Mouse (Mus musculus) forebrain, embryonic 16.5 days (tissue): ENCODE measurements at regions not wholly inside any gene's neighbourhood (a gene's known extent, or its start where the extent isn't known, plus 50 kb on each side); places are given as distances from the start of the nearest gene placed in this dataset.
A peak's percentile ranks its signal among the peaks of the same experiment; 100 is the strongest.
"Not testable (repeated sequence)": the region's sequence is repeated elsewhere in the genome, so short reads cannot be mapped to it uniquely, and the experiment has no call there.

Experiments
- ATAC-seq: fragments of 200-750 bp; cut with Nextera tagmentation; 2 replicates; pipeline ENCODE4 v1.8.0; 2017; ENCODE audit warnings: mild to moderate bottlenecking, moderate library complexity
- H3K27ac ChIP-seq: fragments of 300-500 bp; sonication (generic); 2 replicates; pipeline ENCODE4 v1.5.1; 2014; ENCODE audit warnings: low read length, control low read depth
- H3K27me3 ChIP-seq: fragments of 300-500 bp; sonication (generic); replicated peaks from 2 replicates; pipeline ENCODE4 v1.6.1; 2014; ENCODE audit warnings: low read length; ENCODE audit not compliant: control insufficient read depth, insufficient read depth
- H3K36me3 ChIP-seq: fragments of 300-500 bp; sonication (generic); 2 replicates; pipeline ENCODE4 v1.6.1; 2014; ENCODE audit not compliant: control insufficient read depth, insufficient read depth
- H3K4me1 ChIP-seq: fragments of 300-500 bp; sonication (generic); replicated peaks from 2 replicates; pipeline ENCODE4 v1.6.1; 2014; ENCODE audit warnings: low read length; ENCODE audit not compliant: control insufficient read depth, insufficient read depth
- H3K4me2 ChIP-seq: fragments of 300-500 bp; sonication (generic); 2 replicates; pipeline ENCODE4 v1.6.1; 2014; ENCODE audit warnings: mild to moderate bottlenecking, low read length, control low read depth
- H3K4me3 ChIP-seq: fragments of 300-500 bp; sonication (generic); replicated peaks from 2 replicates; pipeline ENCODE4 v1.5.1; 2014; ENCODE audit warnings: mild to moderate bottlenecking, low read length, control low read depth
- H3K9ac ChIP-seq: fragments of 300-500 bp; sonication (generic); replicated peaks from 2 replicates; pipeline ENCODE4 v1.6.1; 2014; ENCODE audit warnings: low read depth, low read length, control low read depth
- H3K9me3 ChIP-seq: fragments of 300-500 bp; sonication (generic); 2 replicates; pipeline ENCODE4 v1.6.1; 2016; ENCODE audit warnings: low read length; ENCODE audit not compliant: control insufficient read depth
- WGBS: fragments of 180-500 bp; shearing (Covaris S2); extraction: QIAGEN DNeasy Blood & Tissue Kit; methylation state at CpG from one replicate; pipeline ENCODE4 v1.1.7; 2014; 5-methylcytosine and 5-hydroxymethylcytosine counted together

DNA sequence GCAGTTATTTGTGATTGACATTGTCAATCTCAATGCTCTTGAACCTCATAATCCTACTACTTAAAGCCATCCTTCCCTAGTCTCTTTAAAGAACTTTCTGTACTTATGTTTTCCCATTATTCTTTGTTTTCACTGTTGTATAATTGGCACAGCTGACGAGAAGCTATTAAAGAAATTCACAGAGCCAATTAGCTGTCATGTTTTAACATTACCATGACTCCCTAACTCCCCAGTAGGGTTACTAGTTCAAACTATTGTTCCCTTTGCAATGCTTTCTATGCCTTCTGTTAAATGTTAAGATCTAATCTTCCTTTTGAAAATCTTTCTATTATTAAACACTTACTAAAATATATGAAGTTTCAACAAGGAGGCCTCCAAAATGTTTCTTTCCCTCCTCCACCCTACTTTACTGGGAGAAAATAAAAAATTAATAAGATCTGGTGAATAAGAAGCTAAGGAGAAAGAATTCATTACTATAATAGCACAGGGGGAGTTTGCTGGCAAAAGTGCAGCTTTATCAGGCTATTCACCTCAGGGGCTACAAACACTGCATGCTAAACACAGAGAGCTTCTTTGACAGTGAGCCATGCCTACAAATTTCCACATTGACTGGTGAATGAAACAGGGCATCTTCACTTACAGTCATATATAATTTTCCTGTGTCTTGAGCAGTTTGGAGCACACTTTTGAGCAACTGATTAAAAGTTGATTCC is 144.4 kb upstream of the Olfm3 start:
- peak; percentile 59; the same call in 1 of the 2 replicates for ATAC-seq
- no peak overlapping the region for H3K4me2 ChIP-seq
- no peaks in the 10 kb centered on the region for H3K27me3 ChIP-seq
- no peaks in the 10 kb centered on the region for H3K9me3 ChIP-seq
- no peak overlapping the region for H3K27ac ChIP-seq
- H3K9ac ChIP-seq: no peak overlapping the region
- no peaks in the 10 kb centered on the region for H3K36me3 ChIP-seq
- WGBS: 2% methylated on average over 1 of the region's 1 CpGs
- no peak overlapping the region for H3K4me3 ChIP-seq
- H3K4me1 ChIP-seq: no peaks in the 10 kb centered on the region; the same call in 1 of the 2 replicates

DNA sequence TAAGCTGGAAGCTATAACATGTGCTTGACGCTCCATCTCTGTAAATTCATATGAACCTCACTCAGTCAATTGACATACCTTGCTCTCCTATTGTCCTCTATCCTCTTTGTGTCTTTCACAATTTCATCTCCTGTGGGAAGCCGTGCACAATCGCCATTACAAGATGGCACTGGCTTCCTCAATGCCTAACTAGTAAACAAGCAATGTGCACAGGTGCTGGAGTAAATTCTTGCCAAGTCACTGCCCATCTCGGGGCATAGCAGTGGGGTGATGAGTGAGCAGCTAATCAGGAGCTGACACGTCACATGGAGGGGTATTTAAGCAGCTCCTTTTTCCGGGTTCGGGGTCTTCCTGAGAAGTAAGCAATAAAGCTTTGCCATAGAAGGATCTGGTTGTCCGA is 141.5 kb upstream of the Olfm3 start:
- H3K27ac ChIP-seq, H3K4me1 ChIP-seq, H3K27me3 ChIP-seq, H3K36me3 ChIP-seq, H3K4me3 ChIP-seq, ATAC-seq, H3K4me2 ChIP-seq, H3K9me3 ChIP-seq, H3K9ac ChIP-seq: not testable (repeated sequence)
- WGBS: 91% methylated on average over 8 of the region's 8 CpGs

DNA sequence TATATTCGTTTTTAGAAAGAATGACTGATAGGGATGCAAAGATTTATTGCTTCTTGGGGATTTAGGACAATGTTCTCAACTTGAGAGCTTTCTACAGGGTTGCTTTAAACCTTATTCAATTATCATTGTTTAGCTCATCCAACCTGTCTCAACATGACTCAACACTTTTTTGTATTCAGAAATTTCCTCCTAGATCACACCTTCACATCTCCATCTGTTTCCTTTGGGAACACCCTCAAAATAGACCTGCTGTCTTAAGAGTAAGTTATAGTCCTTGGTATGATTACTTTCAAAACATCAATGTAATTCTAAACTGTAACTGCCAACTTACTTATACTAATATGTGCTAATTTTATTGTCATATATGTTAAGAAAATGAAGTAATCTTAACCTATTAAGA is 114.8 kb upstream of the Olfm3 start:
- ATAC-seq: no peak
- WGBS: 43% methylated on average over 1 of the region's 1 CpGs
- no peak overlapping the region for H3K9ac ChIP-seq
- H3K4me3 ChIP-seq: no peak overlapping the region
- no peaks in the 10 kb centered on the region for H3K27me3 ChIP-seq
- no peaks in the 10 kb centered on the region for H3K9me3 ChIP-seq
- H3K4me2 ChIP-seq: no peak overlapping the region
- H3K27ac ChIP-seq: no peak overlapping the region
- no peaks in the 10 kb centered on the region for H3K4me1 ChIP-seq
- no peaks in the 10 kb centered on the region for H3K36me3 ChIP-seq

DNA sequence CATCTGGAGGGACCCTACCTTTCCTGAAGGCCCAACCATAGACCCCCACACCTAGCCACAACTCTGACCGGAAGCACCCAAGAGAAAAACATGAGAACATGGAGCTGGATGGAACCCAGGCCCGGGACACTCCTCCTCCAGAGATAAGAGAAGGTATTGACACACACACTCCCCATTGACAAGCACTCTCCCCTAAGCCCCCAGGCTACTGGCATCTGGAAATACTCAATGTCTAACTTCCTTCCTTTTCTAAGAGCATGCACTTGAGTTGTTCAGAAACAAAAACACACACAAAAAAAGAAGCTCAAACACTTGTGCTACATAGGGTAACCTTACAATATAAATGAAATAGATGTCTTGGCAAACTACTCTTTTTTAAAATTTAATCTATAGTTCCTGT is 113.9 kb upstream of the Olfm3 start:
- Histone ChIP-seq H3K4me2 (no peak overlapping the region), H3K4me1 (no peaks in the 10 kb centered on the region), H3K27ac (no peak overlapping the region), H3K9me3 (no peaks in the 10 kb centered on the region), H3K27me3 (no peaks in the 10 kb centered on the region), H3K4me3 (no peak overlapping the region), H3K9ac (no peak overlapping the region), H3K36me3 (no peaks in the 10 kb centered on the region)
- no peak for ATAC-seq
- WGBS: 82% methylated on average over 2 of the region's 2 CpGs

DNA sequence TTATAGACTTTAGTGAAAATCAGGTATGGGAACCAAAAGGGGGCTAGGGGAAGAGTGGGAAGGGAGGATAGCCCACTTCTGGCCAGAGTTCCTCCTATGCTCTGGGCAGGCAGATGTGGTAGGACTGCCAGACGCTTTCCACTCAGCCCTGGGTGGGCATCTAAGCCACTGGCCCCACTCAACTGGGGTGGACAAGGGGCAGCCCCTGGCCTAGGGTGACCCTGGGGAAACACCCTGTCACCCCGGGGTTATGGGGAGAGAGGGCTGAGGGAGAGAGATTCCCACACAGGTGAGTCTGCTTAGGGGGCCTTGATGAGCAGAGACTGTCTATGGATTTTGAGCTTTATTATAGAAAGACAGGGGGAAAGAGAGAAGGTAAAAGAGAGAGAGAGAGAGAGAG is 70.8 kb upstream of the Olfm3 start:
- Histone ChIP-seq H3K4me2 (no peak overlapping the region), H3K27ac (no peak overlapping the region), H3K9me3 (no peaks in the 10 kb centered on the region), H3K4me3 (no peak overlapping the region), H3K36me3 (no peaks in the 10 kb centered on the region), H3K4me1 (no peaks in the 10 kb centered on the region), H3K9ac (no peak overlapping the region), H3K27me3 (no peaks in the 10 kb centered on the region)
- no peak for ATAC-seq
- WGBS: 86% methylated on average over 2 of the region's 2 CpGs
